Mouse (Mus musculus) brain, embryonic 14.5 days (tissue): ENCODE data around the gene Col19a1.

Source experiments
- CTCF ChIP-seq: fragments of 200-500 bp; IDR thresholded peaks from 2 replicates; pipeline ENCODE4 v1.5.1; 2012; ENCODE audit warnings: inconsistent platforms, mild to moderate bottlenecking, moderate library complexity, borderline replicate concordance; ENCODE audit not compliant: insufficient read depth, insufficient read length; ENCODE audit errors: extremely low read depth
- POLR2A ChIP-seq: fragments of 200-500 bp; IDR thresholded peaks from 2 replicates; pipeline ENCODE4 v1.6.1; 2012; ENCODE audit warnings: mild to moderate bottlenecking, inconsistent platforms, borderline replicate concordance; ENCODE audit not compliant: poor library complexity, insufficient read depth, insufficient read length, severe bottlenecking; ENCODE audit errors: extremely low read depth

GRCm38 (mm10) chr1:24336051-24336450 is 251.2 kb downstream of the Col19a1 start:
- TF ChIP-seq CTCF, result no peak
- TF ChIP-seq POLR2A, result no peak
